Mouse (Mus musculus) embryonic fibroblast, embryonic 13.5 days (primary cell): ENCODE data around the gene Lrrc45.

Experiments
- CTCF ChIP-seq: IDR thresholded peaks from 2 replicates; pipeline ENCODE4 v1.5.1; 2011; ENCODE audit warnings: mild to moderate bottlenecking, control low read depth, low read length, moderate library complexity, borderline replicate concordance; ENCODE audit not compliant: insufficient read depth
- POLR2A ChIP-seq: IDR thresholded peaks from 2 replicates; pipeline ENCODE4 v1.6.1; 2011; ENCODE audit warnings: low read depth, mild to moderate bottlenecking, control low read depth, low read length, moderate library complexity

- TF ChIP-seq CTCF (no peak), POLR2A (no peak; the same call in 1 of the 2 replicates)
These were observed 8.4 kb downstream of the Lrrc45 start for GRCm38 (mm10) chr11:120722067-120722630.
